Mouse (Mus musculus): ENCODE measurements around the gene Slc16a13.

DNA sequence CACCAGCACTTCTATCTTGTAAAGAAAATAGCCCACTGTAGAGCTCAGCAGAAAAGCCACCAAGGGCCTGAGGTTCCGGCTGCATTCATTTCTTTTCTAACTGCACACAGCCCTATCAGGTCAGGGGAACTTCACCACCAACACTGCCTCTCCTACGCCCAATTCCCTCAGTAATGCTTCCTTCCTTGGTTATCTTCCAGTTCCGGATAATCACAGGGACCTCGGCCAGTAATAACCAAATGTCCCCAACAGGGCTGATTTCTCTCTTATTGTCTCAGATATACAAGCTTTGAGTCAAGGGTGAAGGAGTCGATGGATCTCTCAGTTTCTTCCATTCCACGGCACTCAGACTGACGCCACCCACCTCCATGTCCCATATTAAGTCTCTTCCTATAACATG, 13.6 kb downstream of the Slc16a13 start:
- TF ChIP-seq REST (IDR thresholded peaks at IDR 0.05; ENCODE audit: insufficient read depth, insufficient read length) (no peak), POLR2A (IDR thresholded peaks at IDR 0.05; ENCODE audit: insufficient read length, low read depth) (no peak), SRF (IDR thresholded peaks at IDR 0.05; ENCODE audit: control insufficient read depth, insufficient read length, low read depth) (no peak)

All from myocyte (in vitro differentiated cells).